Mouse (Mus musculus): ENCODE results near the gene Arl15. TPM values are rescaled to one million over a fixed set of nuclear protein-coding genes. Genes with fewer than 3 reads are reported as not detected.

Arl15 gene
- polyA plus RNA-seq, 1 experiment from 2014 or later, result 10.1 TPM

- no peaks in the 10 kb centered on the region for H3K9me3 ChIP-seq (ENCODE audit: low read length)
Observed at GRCm38 (mm10) chr13:114077181-114077580, 282.9 kb downstream of the Arl15 start.

GRCm38 (mm10) chr13:114077584-114078270 is 283.4 kb downstream of the Arl15 start:
- H3K27ac ChIP-seq (ENCODE audit: low read length), result no peak overlapping the region
- no peaks in the 10 kb centered on the region for H3K27me3 ChIP-seq (replicated peaks; ENCODE audit: insufficient read depth, low read length)
- no peak overlapping the region for H3K4me2 ChIP-seq (replicated peaks; ENCODE audit: low read depth, low read length)
- H3K9me3 ChIP-seq (ENCODE audit: low read length), result no peaks in the 10 kb centered on the region
- H3K4me3 ChIP-seq (ENCODE audit: low read depth, low read length), result no peak overlapping the region
- no peaks in the 10 kb centered on the region for H3K4me1 ChIP-seq (ENCODE audit: insufficient read depth, low read depth, low read length)
- peak; percentile 52 for ATAC-seq
- H3K36me3 ChIP-seq (ENCODE audit: insufficient read depth, low read length), result no peaks in the 10 kb centered on the region
- TF ChIP-seq EP300 (IDR thresholded peaks at IDR 0.05) (no peak), CTCF (IDR thresholded peaks at IDR 0.05) (no peak)
- no peak overlapping the region for H3K9ac ChIP-seq (replicated peaks; ENCODE audit: low read depth)
- 66% methylated on average over 17 of the region's 17 CpGs for WGBS
- DNase-seq (ENCODE audit: low spot score), result peak; percentile 27

More at GRCm38 (mm10) chr13:114077181-114077580, 282.9 kb downstream of the Arl15 start:
- no peak for ATAC-seq
- Histone ChIP-seq H3K27me3 (replicated peaks; ENCODE audit: insufficient read depth, low read length) (no peaks in the 10 kb centered on the region), H3K4me1 (ENCODE audit: insufficient read depth, low read depth, low read length) (no peaks in the 10 kb centered on the region), H3K36me3 (ENCODE audit: insufficient read depth, low read length) (no peaks in the 10 kb centered on the region), H3K4me2 (replicated peaks; ENCODE audit: low read depth, low read length) (no peak overlapping the region), H3K9ac (replicated peaks; ENCODE audit: low read depth) (no peak overlapping the region), H3K4me3 (ENCODE audit: low read depth, low read length) (no peak overlapping the region), H3K27ac (ENCODE audit: low read length) (no peak overlapping the region)
- TF ChIP-seq EP300 (IDR thresholded peaks at IDR 0.05), result no peak
- TF ChIP-seq CTCF (IDR thresholded peaks at IDR 0.05), result no peak
- WGBS, result 91% methylated on average over 9 of the region's 9 CpGs
- DNase-seq (ENCODE audit: low spot score), result no peak

- no peak overlapping the region for H3K4me3 ChIP-seq (ENCODE audit: low read depth, low read length)
- DNase-seq (ENCODE audit: low spot score) (no peak), ATAC-seq (no peak)
- no peak overlapping the region for H3K4me2 ChIP-seq (replicated peaks; ENCODE audit: low read depth, low read length)
- no peaks in the 10 kb centered on the region for H3K4me1 ChIP-seq (ENCODE audit: insufficient read depth, low read depth, low read length)
- H3K27ac ChIP-seq (ENCODE audit: low read length), result no peak overlapping the region
- no peaks in the 10 kb centered on the region for H3K36me3 ChIP-seq (ENCODE audit: insufficient read depth, low read length)
- H3K27me3 ChIP-seq (replicated peaks; ENCODE audit: insufficient read depth, low read length), result no peaks in the 10 kb centered on the region
- no peaks in the 10 kb centered on the region for H3K9me3 ChIP-seq (ENCODE audit: low read length)
- WGBS, result 97% methylated on average over 4 of the region's 4 CpGs
- TF ChIP-seq EP300 (IDR thresholded peaks at IDR 0.05) (no peak), CTCF (IDR thresholded peaks at IDR 0.05) (no peak)
- no peak overlapping the region for H3K9ac ChIP-seq (replicated peaks; ENCODE audit: low read depth)
Observed at GRCm38 (mm10) chr13:114078851-114079250, 284.5 kb downstream of the Arl15 start.

GRCm38 (mm10) chr13:114079751-114080150 is 285.4 kb downstream of the Arl15 start:
- H3K4me2 ChIP-seq (replicated peaks; ENCODE audit: low read depth, low read length), result no peak overlapping the region
- no peak overlapping the region for H3K4me3 ChIP-seq (ENCODE audit: low read depth, low read length)
- no peak overlapping the region for H3K9ac ChIP-seq (replicated peaks; ENCODE audit: low read depth)
- ATAC-seq, result no peak
- H3K4me1 ChIP-seq (ENCODE audit: insufficient read depth, low read depth, low read length), result no peaks in the 10 kb centered on the region
- H3K9me3 ChIP-seq (ENCODE audit: low read length), result no peaks in the 10 kb centered on the region
- no peak for DNase-seq (ENCODE audit: low spot score)
- H3K27me3 ChIP-seq (replicated peaks; ENCODE audit: insufficient read depth, low read length), result no peaks in the 10 kb centered on the region
- 94% methylated on average over 6 of the region's 6 CpGs for WGBS
- H3K27ac ChIP-seq (ENCODE audit: low read length), result no peak overlapping the region
- H3K36me3 ChIP-seq (ENCODE audit: insufficient read depth, low read length), result no peaks in the 10 kb centered on the region
- no peak for TF ChIP-seq EP300 (IDR thresholded peaks at IDR 0.05)
- no peak for TF ChIP-seq CTCF (IDR thresholded peaks at IDR 0.05)

DNA sequence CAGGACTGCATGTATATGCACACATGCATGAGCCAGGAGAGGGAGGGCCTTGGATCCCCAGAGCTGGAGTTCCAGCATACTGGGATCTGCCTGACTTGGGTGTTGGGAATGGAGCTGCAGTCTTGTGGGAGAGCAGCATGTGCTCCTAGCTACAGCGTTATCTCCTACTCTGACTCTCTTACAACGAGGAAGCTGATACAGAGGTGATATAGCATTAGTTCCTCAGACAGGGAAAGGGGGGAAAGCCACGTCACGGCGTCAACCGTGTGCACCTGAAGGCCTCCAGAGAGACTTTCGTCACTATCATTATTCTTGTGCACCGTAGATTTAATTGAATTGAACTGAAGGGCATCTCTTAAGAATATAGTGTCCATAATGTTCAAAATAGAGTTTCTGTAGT is 286.2 kb downstream of the Arl15 start:
- DNase-seq (ENCODE audit: low spot score), result no peak
- no peak overlapping the region for H3K4me2 ChIP-seq (replicated peaks; ENCODE audit: low read depth, low read length)
- no peak overlapping the region for H3K4me3 ChIP-seq (ENCODE audit: low read depth, low read length)
- H3K9me3 ChIP-seq (ENCODE audit: low read length), result no peaks in the 10 kb centered on the region
- no peaks in the 10 kb centered on the region for H3K36me3 ChIP-seq (ENCODE audit: insufficient read depth, low read length)
- no peak overlapping the region for H3K27ac ChIP-seq (ENCODE audit: low read length)
- 91% methylated on average over 8 of the region's 8 CpGs for WGBS
- H3K27me3 ChIP-seq (replicated peaks; ENCODE audit: insufficient read depth, low read length), result no peaks in the 10 kb centered on the region
- H3K9ac ChIP-seq (replicated peaks; ENCODE audit: low read depth), result no peak overlapping the region
- ATAC-seq, result no peak
- no peaks in the 10 kb centered on the region for H3K4me1 ChIP-seq (ENCODE audit: insufficient read depth, low read depth, low read length)
- TF ChIP-seq CTCF (IDR thresholded peaks at IDR 0.05) (no peak), EP300 (IDR thresholded peaks at IDR 0.05) (no peak)

DNA sequence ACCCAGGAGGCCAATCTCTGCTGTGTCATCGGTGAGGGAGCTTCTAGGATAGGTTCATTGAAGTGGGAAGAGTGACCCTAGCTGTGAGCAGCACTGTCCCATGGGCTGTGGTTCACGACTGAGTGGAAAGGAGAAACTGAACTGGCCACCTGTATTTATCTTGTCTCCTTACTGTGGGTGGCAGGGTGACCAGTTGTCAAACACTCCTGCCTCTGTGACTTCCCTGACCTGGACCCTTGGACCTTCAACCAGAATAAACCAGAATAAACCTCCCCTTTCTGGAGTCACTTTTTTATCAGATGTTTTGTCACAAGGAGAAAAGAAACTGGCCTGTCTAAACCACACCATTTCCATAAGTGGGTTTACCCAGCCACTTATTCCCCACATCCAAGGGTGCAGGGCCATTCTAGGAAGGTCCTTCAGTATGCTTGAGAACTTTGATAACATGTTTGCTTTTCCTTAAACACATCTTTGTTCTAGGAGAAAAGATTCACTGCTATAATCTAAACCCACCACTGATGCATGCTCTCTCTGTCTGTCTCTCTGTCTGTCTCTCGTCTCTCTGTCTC is 289.3 kb downstream of the Arl15 start:
- Histone ChIP-seq H3K27ac (ENCODE audit: low read length) (no peak overlapping the region), H3K27me3 (replicated peaks; ENCODE audit: insufficient read depth, low read length) (no peaks in the 10 kb centered on the region), H3K9me3 (ENCODE audit: low read length) (no peaks in the 10 kb centered on the region), H3K9ac (replicated peaks; ENCODE audit: low read depth) (no peak overlapping the region), H3K4me3 (ENCODE audit: low read depth, low read length) (no peak overlapping the region), H3K4me1 (ENCODE audit: insufficient read depth, low read depth, low read length) (no peaks in the 10 kb centered on the region), H3K36me3 (ENCODE audit: insufficient read depth, low read length) (no peaks in the 10 kb centered on the region), H3K4me2 (replicated peaks; ENCODE audit: low read depth, low read length) (no peak overlapping the region)
- TF ChIP-seq EP300 (IDR thresholded peaks at IDR 0.05) (peak; percentile 73), CTCF (IDR thresholded peaks at IDR 0.05) (no peak)
- DNase-seq (ENCODE audit: low spot score) (peak; percentile 43), ATAC-seq (peak; percentile 74)
- 45% methylated on average over 3 of the region's 3 CpGs for WGBS
